Mouse (Mus musculus) intestine, postnatal 0 days (tissue): Measurements from ENCODE around the gene Kxd1. TPM values are rescaled to one million over a fixed set of nuclear protein-coding genes. Genes with fewer than 3 reads are reported as not detected.

Experiments
- ATAC-seq: fragments of 200-750 bp; cut with Nextera tagmentation; 2 replicates; pipeline ENCODE4 v1.8.0; 2017; ENCODE audit warnings: mild to moderate bottlenecking, moderate TSS enrichment, moderate library complexity
- H3K27ac ChIP-seq: fragments of 300-500 bp; sonication (generic); 2 replicates; pipeline ENCODE4 v1.5.1; 2014; ENCODE audit warnings: mild to moderate bottlenecking, low read depth, low read length, moderate library complexity
- H3K27me3 ChIP-seq: fragments of 300-500 bp; sonication (generic); replicated peaks from 2 replicates; pipeline ENCODE4 v1.6.1; 2014; ENCODE audit warnings: low read length, mixed read lengths; ENCODE audit not compliant: control insufficient read depth, insufficient read depth
- H3K36me3 ChIP-seq: fragments of 300-500 bp; sonication (generic); 2 replicates; pipeline ENCODE4 v1.6.1; 2014; ENCODE audit warnings: mild to moderate bottlenecking, moderate library complexity; ENCODE audit not compliant: control insufficient read depth, insufficient read depth
- H3K4me1 ChIP-seq: fragments of 300-500 bp; sonication (generic); replicated peaks from 2 replicates; pipeline ENCODE4 v1.6.1; 2014; ENCODE audit warnings: antibody characterized with exemption, low read length, mixed read lengths; ENCODE audit not compliant: control insufficient read depth, insufficient read depth
- H3K4me2 ChIP-seq: fragments of 300-500 bp; sonication (generic); replicated peaks from 2 replicates; pipeline ENCODE4 v1.6.1; 2014; ENCODE audit warnings: low read depth, mild to moderate bottlenecking, moderate library complexity
- H3K4me3 ChIP-seq: fragments of 300-500 bp; sonication (generic); 2 replicates; pipeline ENCODE4 v1.5.1; 2014; ENCODE audit warnings: low read depth, low read length
- H3K9ac ChIP-seq: fragments of 300-500 bp; sonication (generic); 2 replicates; pipeline ENCODE4 v1.6.1; 2014; ENCODE audit warnings: mild to moderate bottlenecking, low read depth, low read length
- H3K9me3 ChIP-seq: fragments of 300-500 bp; sonication (generic); 2 replicates; pipeline ENCODE4 v1.6.1; 2016; ENCODE audit warnings: mixed run types; ENCODE audit not compliant: control insufficient read depth
- CTCF ChIP-seq: sonication (generic); IDR thresholded peaks from 2 replicates; pipeline ENCODE4 v1.5.1; 2016; ENCODE audit warnings: low read depth, mild to moderate bottlenecking, control low read depth, antibody characterized with exemption, moderate library complexity
- WGBS: fragments of 180-500 bp; shearing (Covaris S2); extraction: QIAGEN DNeasy Blood & Tissue Kit; methylation state at CpG from one replicate; pipeline ENCODE4 v1.1.7; 2014; 5-methylcytosine and 5-hydroxymethylcytosine counted together
- polyA plus RNA-seq: library from polyadenylated mRNA; unstranded; fragments of >200 nt; fragmentation: Nextera tagmentation; extraction: Ambion mirVana; gene quantifications from 2 replicates; pipeline ENCODE4 v1.2.1, GENCODE M21; 2015

Gene Kxd1
- 46.4 and 52.1 TPM in 2 replicates for polyA plus RNA-seq

- 0 out of 2 replicates have a peak, but pooled peaks cover 12% of the 10 kb centered on the region for H3K4me1 ChIP-seq
- peak within 1 kb of the TSS; percentile 81 for H3K4me2 ChIP-seq
- peak within 1 kb of the TSS; percentile 94 for H3K9ac ChIP-seq
- no peaks in the 10 kb centered on the region for H3K9me3 ChIP-seq
- H3K36me3 ChIP-seq, result peaks cover 24% of the 10 kb centered on the region
- peak; percentile 78 for ATAC-seq
- TF ChIP-seq CTCF, result peak; percentile 28
- H3K27me3 ChIP-seq, result no peaks in the 10 kb centered on the region
- under 1% methylated on average over 53 of the region's 61 CpGs for WGBS
- H3K27ac ChIP-seq, result peak within 1 kb of the TSS; percentile 95
- H3K4me3 ChIP-seq, result peak within 1 kb of the TSS; percentile 94
These were observed at the start of gene Kxd1, which contains the start of gene Fkbp8 for GRCm38 (mm10) chr8:70527512-70528181. Kxd1 (minus strand) TSS chr8:70527956. Fkbp8 (plus strand) TSS chr8:70527724.

GRCm38 (mm10) chr8:70577207-70577606 is 49.5 kb upstream of the Kxd1 start:
- Histone ChIP-seq H3K9ac (no peak overlapping the region), H3K4me1 (no peaks in the 10 kb centered on the region; the same call in 1 of the 2 replicates), H3K4me2 (no peak overlapping the region), H3K36me3 (peaks cover 58% of the 10 kb centered on the region), H3K27ac (no peak overlapping the region), H3K9me3 (no peaks in the 10 kb centered on the region), H3K27me3 (no peaks in the 10 kb centered on the region), H3K4me3 (no peak overlapping the region)
- ATAC-seq, result no peak
- WGBS, result 98% methylated on average over 3 of the region's 3 CpGs
- no peak for TF ChIP-seq CTCF

GRCm38 (mm10) chr8:70574915-70575314 is 47.2 kb upstream of the Kxd1 start:
- H3K9ac ChIP-seq, result no peak overlapping the region
- no peaks in the 10 kb centered on the region for H3K9me3 ChIP-seq
- no peak overlapping the region for H3K4me3 ChIP-seq
- no peak overlapping the region for H3K27ac ChIP-seq
- H3K4me2 ChIP-seq, result no peak overlapping the region
- H3K27me3 ChIP-seq, result no peaks in the 10 kb centered on the region
- peaks cover 35% of the 10 kb centered on the region for H3K36me3 ChIP-seq
- WGBS, result 56% methylated on average over 4 of the region's 4 CpGs
- ATAC-seq, result no peak
- no peaks in the 10 kb centered on the region; the same call in 1 of the 2 replicates for H3K4me1 ChIP-seq
- no peak for TF ChIP-seq CTCF

GRCm38 (mm10) chr8:70574302-70574701 is 46.5 kb upstream of the Kxd1 start:
- no peak overlapping the region for H3K4me3 ChIP-seq
- H3K4me2 ChIP-seq, result no peak overlapping the region
- H3K9ac ChIP-seq, result no peak overlapping the region
- no peaks in the 10 kb centered on the region for H3K27me3 ChIP-seq
- no peak overlapping the region for H3K27ac ChIP-seq
- no peaks in the 10 kb centered on the region for H3K9me3 ChIP-seq
- ATAC-seq, result no peak
- TF ChIP-seq CTCF, result no peak
- no peaks in the 10 kb centered on the region; the same call in 1 of the 2 replicates for H3K4me1 ChIP-seq
- peaks cover 33% of the 10 kb centered on the region for H3K36me3 ChIP-seq

GRCm38 (mm10) chr8:70570990-70571389 is 43.2 kb upstream of the Kxd1 start:
- 87% methylated on average over 6 of the region's 6 CpGs for WGBS
- Histone ChIP-seq H3K27ac (no peak overlapping the region), H3K4me2 (no peak overlapping the region), H3K4me1 (no peaks in the 10 kb centered on the region; the same call in 1 of the 2 replicates), H3K9ac (no peak overlapping the region), H3K4me3 (no peak overlapping the region), H3K9me3 (no peaks in the 10 kb centered on the region), H3K27me3 (no peaks in the 10 kb centered on the region), H3K36me3 (peaks cover 19% of the 10 kb centered on the region; the same call in 1 of the 2 replicates)
- peak; percentile 9; the same call in 1 of the 2 replicates for ATAC-seq
- TF ChIP-seq CTCF, result no peak

- no peak for TF ChIP-seq CTCF
These were observed 42.6 kb upstream of the Kxd1 start for GRCm38 (mm10) chr8:70570360-70570759.

More at GRCm38 (mm10) chr8:70570360-70570759, 42.6 kb upstream of the Kxd1 start:
- H3K4me1 ChIP-seq, result no peaks in the 10 kb centered on the region; the same call in 1 of the 2 replicates
- H3K27ac ChIP-seq, result no peak overlapping the region
- H3K4me2 ChIP-seq, result no peak overlapping the region
- no peak overlapping the region for H3K9ac ChIP-seq
- no peak overlapping the region for H3K4me3 ChIP-seq
- no peaks in the 10 kb centered on the region for H3K9me3 ChIP-seq
- no peak for ATAC-seq
- H3K27me3 ChIP-seq, result no peaks in the 10 kb centered on the region
- H3K36me3 ChIP-seq, result peaks cover 19% of the 10 kb centered on the region; the same call in 1 of the 2 replicates
